Mouse (Mus musculus) left cerebral cortex, adult 6 months (tissue): Measurements from ENCODE around the gene Nkx2-1. TPM values are rescaled to one million over a fixed set of nuclear protein-coding genes. Genes with fewer than 3 reads are reported as not detected.

ENCODE experiments used
- long read RNA-seq, 2 experiments: library from polyadenylated mRNA; unstranded; transcript quantifications; one replicate each; pipeline ENCODE4 v2.0.0; 2019 to 2020
- polyA plus RNA-seq: library from polyadenylated mRNA; unstranded; fragments of <200 nt; fragmentation: Nextera tagmentation; gene quantifications from 2 replicates; pipeline ENCODE4 v1.2.3, GENCODE M21; 2021

Gene Nkx2-1
- polyA plus RNA-seq, result 0.23 TPM in 1 of 2 replicates, not detected in the other
- long read RNA-seq, experiment 1, partial matches to known transcripts, result 0 of 1 reads
- long read RNA-seq, experiment 1, other reads (novel, unspliced or antisense), result 0 of 1 reads
- long read RNA-seq, experiment 2, result 0 reads

GRCm38 (mm10) chr12:56536884-56537265 lies at the start of gene Nkx2-1:
Gene Nkx2-1 (minus strand): TSS chr12:56536908.

Other genes starting within 250 kb of the Nkx2-1 start
- gene Mbip, start 191.0 kb downstream of the Nkx2-1 start, polyA plus RNA-seq, result 13.6 and 15.1 TPM in 2 replicates
- gene Nkx2-9, start 76.4 kb upstream of the Nkx2-1 start, polyA plus RNA-seq, result 0.59 and 0.85 TPM in 2 replicates
- gene Pax9, start 154.9 kb upstream of the Nkx2-1 start, polyA plus RNA-seq, result not detected in 2 replicates